Mouse (Mus musculus): ENCODE results near the gene Teddm1b.
"Not testable (repeated sequence)": the region's sequence is repeated elsewhere in the genome, so short reads cannot be mapped to it uniquely, and the experiment has no call there.

The Teddm1b gene

DNA sequence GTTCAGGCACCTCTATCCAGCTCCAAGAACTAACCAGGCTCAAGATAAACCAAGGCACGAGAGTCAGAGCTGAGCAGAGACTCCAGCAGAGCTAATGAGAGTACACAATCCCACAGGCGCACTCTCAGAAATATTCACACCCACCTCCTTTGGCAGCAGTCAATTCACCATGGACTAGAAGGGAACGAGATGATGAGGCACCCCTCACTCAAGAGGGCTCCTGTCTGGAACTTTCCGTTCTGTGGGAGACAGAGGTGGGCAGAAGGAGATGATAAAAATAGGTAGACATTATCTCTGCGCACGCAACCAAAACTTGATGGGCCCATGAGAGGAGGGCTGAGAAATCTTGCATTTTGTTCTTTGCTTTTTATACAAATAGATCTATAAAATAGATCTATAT lies at the start of gene Teddm1b:
Gene Teddm1b (plus strand): TSS at position 301 of the 400 bp plus-strand sequence.
- DNase-seq = no peak

DNA sequence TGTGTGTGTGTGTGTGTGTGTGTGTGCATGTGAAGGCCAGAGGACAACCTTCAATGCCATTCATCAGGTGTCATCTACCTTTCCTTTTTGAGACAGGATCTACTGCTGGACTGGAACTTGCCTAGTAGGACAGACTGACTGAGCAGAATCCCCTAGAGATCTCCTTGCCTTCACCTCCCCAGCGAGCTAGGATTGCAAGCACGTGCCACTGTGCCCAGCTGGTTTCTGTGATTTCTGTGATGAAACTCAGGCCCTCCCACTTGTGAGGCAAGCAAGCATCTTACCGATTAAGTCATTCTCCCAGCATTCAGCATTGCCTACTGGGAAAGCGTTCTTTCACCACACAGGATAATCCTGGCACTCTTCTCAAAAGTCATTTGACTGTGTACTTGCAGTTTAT lies 43.4 kb upstream of the Teddm1b start:
- DNase-seq = no peak

DNA sequence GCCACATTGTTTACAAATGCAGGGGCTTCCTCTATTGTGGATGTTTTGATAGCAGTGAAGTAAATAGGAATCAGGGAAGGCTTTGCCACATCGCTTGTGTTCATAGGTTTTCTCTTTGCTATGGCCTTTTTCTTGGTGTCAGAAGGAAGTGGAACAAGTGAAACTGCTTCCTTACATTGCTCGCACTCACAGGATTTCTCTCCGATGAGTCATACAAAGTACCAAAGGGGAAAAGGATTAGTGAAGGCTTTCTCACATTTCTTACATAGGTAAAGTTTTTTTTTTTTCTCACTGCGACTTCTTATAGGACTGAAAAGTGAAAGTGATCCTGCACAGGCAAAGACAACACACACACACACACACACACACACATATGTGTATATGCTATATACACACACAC lies 38.1 kb upstream of the Teddm1b start:
- DNase-seq = no peak

DNA sequence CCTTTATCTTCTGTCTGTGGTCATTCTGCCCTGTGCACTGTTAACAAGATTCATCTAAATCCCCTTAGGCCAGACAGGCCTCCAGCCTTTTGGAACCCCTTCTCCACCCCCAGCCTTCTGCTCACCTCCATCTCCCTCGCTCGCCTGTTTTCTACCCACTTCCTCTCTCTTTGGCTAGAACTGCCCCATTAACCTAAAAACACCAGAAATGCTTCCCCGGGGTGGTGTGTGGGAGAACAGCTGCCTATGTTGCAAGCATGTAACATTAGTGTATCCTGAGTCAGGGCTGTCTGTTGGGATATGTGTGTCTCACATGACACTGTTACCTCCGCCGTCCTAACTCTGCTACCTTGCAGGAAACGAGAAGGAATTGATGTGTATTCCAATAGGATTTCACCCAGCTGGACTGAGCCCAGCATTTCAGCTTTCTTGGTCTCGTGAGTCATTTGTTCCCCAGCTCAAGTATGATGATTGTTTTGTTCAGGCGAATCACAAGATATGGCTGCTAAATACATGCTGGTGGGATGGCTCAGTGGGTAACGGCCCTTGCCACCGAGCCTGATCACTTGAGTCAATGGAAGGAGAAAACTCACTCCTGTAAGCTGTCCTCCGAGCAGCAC lies 31.9 kb upstream of the Teddm1b start:
- no peak for DNase-seq

DNA sequence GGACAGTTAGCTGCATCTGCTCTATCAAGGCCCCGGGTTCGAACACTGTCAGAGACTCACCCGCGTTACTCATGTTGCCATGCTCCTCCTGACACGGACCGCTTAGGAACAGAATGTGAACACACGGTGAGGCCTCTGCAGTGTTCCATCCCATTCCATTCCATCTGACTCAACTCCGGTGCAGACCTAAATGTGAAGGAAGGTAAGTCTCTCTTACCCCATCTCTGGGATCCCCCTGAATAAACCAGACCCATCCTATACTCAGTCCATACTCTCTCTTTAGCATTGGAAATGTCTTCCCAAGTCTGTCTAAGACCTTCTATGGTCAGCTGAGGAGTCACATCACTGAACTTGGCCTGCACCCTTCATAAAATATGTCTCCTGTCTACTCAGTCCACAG lies 30.1 kb upstream of the Teddm1b start, which contains the start of gene Rgsl1:
Gene Rgsl1 (minus strand): TSS at position 101 of the 400 bp plus-strand sequence.
- no peak for DNase-seq

DNA sequence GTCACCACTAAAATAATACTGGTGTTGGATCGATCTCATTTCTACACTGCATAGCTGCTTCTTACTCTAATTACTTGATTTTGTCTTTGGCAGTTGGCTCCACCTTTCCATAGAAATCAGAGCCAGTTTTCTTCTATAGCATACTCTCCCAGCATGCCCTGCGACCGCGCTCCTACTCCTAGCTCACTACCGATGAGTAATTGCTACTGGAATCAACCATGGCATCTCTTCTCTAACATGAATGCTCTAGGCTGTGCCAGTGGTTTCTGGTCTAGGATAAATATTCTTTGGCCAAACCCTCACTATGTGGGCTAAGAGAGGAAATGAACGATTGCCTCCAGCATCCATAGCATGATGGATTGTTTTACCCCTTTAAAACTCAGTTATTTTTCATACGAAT lies 27.7 kb upstream of the Teddm1b start:
- no peak for DNase-seq

DNA sequence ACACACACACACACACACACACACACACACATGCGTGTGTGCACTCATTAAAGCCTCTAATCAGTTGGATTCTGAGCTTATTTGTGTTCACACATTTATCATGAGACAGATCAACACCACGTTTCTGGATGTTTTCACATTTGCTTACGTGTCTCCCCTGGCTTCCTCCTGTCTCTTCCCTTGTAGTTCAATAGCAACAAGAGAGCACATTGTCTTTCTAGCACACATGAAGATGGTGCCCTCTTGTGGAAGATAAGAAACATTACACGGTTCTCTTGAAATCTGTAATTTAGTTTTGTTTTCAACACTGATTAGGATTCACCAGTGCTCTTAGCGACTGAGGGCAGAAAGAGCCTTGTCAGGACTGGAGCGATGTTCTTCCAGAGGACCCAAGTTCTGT lies 27.3 kb upstream of the Teddm1b start:
- DNase-seq = no peak

DNA sequence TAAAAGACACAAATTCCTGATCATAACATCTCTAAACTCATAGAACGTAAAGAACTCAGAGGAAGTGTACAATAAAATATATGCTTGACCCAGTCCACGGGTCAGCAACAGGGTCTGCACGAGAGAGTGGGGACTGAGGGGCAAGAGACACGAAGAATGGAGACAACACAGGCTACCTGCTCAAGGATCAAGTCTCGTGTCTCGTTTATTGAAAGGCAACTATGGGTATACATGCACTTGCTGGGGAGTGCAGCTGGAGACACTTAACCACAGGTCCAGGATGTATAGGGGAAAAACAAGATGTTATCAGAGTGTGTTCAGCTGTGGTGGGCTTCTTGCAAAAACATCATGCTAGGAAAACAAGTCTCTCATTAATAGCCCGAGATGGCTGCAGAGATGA lies 21.4 kb upstream of the Teddm1b start:
- DNase-seq = not testable (repeated sequence)

DNA sequence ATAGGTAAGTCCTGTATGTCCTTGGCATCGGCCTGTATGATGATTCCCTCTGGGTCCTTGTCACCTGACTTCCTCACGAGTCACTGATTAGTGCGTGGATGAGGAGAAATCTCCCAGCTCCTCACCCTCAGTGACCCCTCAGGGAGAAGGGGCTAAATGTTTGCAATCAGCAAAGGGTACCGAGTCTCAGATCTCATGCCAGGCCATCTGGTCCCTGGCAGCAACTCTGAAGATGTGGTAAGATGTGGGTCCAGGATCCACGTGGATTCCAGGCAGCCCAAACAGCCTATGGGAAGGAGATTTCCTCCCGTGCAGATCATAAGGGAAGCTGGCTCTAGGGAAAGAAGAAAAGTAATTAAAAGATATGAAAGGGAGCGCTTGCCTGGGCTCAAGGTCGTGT lies 18.2 kb upstream of the Teddm1b start:
- DNase-seq = no peak

DNA sequence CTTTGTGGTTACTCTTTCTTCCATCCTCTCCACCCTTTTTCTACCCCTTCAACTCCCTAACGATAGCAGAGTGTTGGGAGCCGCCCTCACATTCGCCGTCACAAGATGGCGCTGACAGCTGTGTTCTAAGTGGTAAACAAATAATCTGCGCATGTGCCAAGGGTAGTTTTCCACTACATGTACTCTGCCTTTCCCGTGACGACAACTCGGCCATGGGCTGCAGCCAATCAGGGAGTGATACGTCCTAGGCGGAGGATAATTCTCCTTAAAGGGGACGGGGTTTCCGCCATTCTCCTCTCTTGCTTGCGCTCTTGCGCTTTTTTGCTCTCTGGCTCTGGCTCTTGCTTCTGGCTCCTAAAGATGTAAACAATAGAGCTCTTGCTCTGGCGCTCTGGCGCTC lies 6.2 kb downstream of the Teddm1b start:
- not testable (repeated sequence) for DNase-seq

DNA sequence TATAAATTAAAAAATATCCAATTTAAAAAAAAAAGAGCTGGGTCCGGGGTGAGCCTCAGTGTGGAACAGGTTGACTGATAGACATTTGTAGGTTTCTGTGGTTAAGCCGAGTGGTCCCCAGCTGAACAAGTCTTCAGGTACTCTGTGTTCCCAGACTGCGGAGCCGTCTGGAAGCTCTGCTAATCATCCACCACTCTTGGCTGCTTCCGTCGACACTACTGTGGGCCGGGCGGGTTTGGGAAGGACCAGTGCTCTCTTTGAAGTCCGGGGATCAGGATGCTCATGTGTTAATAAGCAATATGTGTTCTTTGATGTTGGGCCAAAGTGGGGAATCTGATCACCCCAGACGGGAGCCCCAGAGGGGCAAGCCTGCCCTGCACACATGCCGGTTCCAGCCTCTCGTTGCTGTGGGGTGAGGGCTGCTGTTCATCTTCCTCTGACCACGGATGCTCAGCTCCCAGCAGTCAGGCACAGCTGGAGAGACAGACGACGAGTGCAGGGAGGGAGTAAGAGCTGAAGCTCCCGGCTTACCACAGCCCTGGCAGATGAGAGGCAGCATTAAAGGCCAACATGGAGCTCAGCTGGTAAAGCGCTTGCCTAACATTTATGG lies 12.0 kb downstream of the Teddm1b start:
- no peak for DNase-seq

DNA sequence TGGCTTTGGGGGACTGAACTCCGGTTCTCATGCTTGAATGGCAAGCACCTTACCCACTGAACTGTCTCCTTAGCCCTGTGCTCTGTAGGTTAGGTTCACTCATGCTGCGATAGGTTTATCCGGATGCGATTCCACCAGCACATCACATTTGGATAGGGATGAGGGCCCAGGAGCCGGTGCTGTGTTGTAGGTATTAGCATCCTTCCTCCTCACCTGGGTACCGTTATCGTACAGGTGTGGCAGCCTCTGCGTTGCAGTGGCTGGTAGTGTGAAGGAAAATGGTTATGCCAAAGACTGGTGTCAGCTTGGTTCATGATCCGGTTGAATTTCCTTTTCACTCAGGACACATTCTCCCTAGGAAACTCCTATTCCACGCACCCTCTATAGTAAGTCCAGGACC lies 16.0 kb downstream of the Teddm1b start:
- DNase-seq = no peak

DNA sequence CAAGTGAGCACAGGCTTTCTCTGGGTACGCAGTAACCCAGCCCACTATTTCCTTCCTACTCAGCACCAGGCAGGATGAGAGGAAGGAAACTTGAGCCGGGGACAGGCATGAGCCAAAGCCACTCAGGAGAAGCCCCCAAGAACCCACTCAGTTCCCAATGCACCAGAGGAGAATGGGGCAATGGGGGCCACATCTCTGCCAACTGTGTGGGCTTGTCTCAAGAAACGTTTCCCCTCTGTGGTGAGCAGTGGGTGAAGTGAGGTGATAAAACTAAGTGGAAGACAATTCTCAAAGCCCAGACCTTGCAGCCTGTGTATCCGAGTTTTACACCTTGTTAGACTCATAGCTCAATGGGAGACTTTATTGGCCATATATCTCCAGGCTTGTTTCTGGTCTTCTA lies 17.3 kb downstream of the Teddm1b start, which contains the start of gene Teddm1a:
Gene Teddm1a (plus strand): TSS at position 301 of the 400 bp plus-strand sequence.
- no peak for DNase-seq

DNA sequence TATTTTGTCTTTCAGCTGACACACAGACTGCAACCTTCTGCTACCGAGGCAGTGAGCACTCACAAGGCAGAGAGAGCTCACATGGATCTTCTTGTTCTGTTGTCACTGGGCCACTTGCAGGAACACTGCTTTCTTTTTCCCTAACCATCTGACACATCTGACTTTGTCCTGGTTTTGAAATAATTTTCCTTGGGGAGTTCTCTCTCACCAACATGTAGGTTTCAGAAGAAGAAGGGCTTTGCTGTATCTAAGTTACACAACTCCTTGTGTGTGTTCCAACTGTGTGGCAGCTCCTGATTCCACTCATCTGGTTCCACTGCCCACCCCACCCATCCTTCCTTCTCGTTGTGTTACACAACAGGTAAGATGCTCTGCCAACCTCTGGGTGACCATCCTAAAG lies 19.6 kb downstream of the Teddm1b start:
- no peak for DNase-seq

DNA sequence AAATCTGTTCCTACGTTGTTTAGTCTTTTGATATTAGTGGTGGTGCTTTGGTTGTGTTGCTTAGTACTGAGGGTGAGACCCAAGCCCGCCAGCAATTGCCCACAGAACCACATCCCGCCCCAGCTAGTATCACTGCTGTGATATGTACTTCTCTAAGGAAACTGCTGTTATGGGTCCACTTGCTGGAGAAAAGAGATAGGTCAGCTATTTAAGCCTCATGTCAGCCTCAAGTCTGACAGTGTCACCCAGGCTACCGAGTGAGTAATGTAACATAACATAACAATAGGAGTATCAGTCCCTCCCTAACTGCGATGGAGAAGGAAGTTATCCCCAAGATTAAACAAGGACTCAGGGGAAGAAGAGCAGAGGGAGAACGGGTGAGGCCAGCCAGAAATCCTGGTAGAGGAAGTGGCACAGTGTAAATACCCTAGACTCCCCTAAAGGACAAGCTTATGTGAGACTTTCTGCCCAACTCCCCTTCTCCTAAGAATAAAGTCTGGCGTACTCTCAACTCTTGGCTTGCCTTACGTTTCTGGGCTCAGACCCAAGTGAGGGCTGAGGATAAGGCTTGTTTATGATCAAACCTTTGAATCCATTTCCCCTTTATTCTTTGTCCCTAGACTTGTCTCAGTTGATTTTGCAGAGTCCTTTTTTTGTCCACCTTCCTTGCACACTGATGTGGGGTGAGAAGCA lies 20.2 kb downstream of the Teddm1b start:
- DNase-seq = no peak

DNA sequence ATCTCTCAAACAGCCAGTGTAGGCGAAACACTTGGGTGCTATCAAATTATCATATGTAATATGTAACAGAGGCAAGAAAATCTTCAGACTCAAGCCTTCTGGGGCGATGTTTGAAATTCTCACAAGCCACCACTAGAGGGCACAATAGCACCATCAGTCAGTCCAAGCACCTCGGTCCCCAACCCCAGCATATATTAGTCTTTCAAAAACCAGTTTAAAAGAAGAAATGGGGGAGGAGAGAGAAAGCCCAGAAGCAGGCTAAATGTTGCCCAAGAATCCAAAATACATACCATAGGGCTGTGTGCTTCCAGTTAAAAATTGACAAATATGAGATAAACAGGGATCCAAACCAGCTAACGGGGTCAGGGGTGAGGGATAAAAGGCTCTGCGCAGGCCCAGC lies 20.8 kb downstream of the Teddm1b start:
- DNase-seq = peak; percentile 76 to 83

DNA sequence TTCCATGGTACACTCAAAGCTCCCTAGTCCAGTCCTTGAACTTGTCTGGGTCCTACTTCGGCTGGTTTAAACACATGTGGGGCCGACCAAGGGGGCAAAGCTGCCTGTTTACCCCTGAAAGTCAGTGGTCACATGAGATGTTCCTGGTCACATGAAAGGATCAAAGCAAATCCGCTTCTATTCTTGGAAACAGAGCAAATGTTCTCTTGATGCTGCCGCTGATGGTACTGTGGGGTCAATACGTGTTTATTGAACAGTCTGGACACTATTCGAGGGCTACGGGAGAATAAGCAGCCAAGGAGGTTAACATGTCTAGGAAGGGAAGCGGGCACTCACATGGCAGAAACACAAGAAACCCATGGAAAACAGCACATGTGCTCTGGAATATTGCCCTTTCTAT lies 23.1 kb downstream of the Teddm1b start:
- DNase-seq = no peak

DNA sequence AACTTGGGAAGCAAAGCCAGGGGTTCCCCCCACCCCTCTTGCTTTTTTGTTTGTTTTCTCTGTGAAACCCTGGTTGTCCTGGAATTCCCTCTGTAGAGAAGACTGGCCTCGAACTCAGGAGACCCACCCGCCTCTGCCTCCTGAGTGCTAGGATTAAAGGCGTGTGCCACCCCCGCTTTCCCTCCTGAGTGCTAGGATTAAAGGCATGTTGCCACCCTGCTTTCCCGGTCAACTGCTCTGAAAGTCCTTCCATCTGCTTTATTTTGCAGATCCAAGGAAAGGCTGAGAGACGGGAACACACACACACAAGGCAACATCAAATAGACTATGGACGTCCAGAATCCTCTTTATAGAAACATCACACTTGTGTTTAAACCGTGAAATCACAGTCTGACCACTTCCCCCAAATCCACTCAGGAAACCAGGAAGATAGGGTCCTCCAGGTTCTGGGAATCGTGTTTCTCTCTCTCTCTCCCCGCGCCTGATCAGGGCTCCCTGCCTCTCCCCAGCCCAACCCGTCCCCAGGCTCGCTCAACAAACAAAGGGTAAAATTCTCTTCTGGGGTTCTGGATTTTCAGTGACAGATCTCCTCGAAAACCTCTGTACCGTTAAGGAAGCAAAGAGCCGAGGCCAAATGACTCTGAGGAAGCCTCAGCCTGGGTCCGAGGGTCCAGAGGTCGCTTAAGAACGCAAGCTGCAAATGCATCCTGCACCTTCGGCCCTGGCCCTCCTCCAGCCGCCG lies 25.0 kb downstream of the Teddm1b start:
- peak; percentile 36 to 38 for DNase-seq

DNA sequence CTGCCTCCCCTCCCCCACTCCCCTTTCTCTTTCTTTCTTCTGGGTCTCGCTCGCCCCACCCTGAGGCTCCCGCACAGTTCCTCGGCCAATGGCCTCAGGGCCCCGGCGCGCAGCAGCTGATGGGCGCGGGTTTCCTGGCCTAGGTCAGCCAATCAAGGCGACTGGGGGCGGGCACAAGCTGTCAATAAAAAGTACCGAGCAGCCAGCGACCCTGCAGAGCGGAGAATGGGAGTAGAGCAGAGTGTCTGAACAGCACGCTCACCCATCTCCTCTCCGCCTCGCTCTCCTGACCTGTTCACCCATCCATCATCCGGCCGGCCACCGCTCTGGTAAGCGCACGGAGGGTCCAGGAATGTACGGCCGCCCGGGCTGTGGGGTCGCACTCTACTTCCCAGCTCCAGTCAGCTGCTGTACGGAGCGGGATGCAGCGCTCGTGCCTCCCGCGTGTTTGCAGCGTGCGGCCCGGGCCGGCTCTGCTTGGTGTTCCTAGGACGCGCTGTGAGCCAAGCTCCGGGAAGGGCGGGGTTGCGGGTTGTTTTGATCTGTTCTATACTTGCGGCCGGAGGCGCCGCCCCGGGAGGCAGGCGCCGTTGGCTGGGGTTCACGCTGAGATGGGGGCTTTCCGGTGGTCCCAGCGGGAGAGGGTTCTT lies 25.7 kb downstream of the Teddm1b start, which contains the start of the genes Glul and Teddm2:
Gene Glul (plus strand): TSS at position 214 of the 650 bp plus-strand sequence.
Gene Teddm2 (minus strand): TSS at position 498 of the 650 bp plus-strand sequence.
- DNase-seq = peak; percentile 92 to 95

DNA sequence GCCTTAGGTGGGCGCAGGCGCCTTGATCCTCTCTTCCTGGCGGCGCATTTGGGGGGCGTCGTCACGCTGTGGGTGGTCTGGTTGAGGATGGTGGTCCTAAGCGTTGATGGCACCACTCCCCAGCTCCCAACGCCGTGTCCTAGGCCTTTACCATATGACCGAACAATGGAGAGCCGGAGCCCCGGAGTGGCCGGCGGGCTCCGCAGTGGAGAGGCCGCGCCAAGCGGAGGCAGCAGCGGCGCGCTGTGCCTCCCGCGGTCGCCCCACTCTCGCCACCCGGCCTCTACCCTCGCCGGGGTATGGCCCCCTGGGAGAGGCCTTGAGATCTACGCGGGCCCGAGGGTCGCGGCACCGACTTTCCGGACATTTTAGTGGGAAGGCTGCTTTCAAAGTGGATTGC lies 26.2 kb downstream of the Teddm1b start:
- DNase-seq = peak in 1 of 2 experiments; percentile 63

DNA sequence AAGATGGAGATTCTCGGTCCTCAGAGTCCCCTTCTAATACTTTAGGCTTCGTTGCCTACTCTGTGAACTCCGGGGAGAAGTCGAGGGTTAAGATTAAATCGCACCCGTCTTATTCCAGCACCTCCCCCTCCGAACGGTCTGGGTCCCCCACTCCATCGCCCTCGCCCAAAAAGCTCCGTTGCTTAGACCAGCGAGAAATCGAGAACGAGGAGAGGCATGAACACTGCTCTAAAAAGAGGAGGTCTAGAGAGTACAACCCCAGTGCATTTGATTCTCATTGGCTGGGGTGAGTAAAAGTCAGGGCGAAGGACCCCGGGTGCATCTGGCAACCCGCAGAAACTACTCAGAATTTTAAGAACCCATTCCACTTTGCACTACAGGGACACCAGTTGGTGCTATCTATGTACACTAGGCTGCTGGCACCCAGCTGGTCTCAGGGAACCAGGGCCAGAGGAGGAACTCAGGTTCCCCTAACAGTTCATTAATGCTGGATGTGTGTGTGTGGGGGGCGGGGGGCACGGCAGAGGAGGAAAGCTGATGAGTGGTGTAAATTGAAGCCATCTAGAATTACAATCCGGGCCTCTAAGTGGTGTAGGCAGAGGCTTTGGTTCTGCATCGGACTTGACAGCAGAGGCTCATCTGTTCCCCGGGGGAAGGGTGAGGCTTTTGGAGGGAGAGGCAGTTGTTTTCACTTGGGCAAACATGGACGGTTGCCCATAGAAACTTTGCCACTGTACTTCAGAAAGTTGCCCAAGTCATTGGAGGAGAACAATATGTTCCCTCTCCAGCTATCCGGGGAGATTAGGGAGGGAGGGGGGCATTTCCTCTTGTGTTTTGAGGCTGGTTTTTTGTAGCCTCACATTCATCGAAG lies 26.9 kb downstream of the Teddm1b start:
- peak; percentile 25 to 33 for DNase-seq

DNA sequence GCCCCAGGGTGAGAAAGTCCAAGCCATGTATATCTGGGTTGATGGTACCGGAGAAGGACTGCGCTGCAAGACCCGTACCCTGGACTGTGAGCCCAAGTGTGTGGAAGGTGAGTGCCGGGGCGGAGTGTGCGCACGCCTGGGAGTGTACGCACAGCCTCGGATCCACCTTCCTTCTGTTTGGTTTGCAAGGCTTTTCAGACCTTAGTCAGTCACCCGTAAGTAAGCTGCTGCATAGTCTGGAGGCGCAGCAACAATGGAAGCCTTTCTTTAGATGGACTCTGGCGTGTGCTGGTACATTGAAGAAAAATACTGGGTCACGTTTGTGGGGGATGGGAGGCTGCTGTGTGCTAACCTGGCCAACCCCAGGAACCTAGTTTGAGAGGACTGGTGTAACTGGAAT lies 28.9 kb downstream of the Teddm1b start:
- no peak for DNase-seq
